Mouse (Mus musculus) megakaryocyte, embryonic 14.5 days (primary cell): Measurements from ENCODE around the gene Scoc.

ENCODE experiments used
- FLI1 ChIP-seq: IDR thresholded peaks from 2 replicates; pipeline ENCODE4 v1.6.1; 2012; ENCODE audit warnings: low read length, inconsistent platforms, mixed read lengths
- GATA1 ChIP-seq: IDR thresholded peaks from 3 replicates; pipeline ENCODE4 v1.6.1; 2012; ENCODE audit warnings: mixed read lengths, low read length, inconsistent platforms, borderline replicate concordance

DNA sequence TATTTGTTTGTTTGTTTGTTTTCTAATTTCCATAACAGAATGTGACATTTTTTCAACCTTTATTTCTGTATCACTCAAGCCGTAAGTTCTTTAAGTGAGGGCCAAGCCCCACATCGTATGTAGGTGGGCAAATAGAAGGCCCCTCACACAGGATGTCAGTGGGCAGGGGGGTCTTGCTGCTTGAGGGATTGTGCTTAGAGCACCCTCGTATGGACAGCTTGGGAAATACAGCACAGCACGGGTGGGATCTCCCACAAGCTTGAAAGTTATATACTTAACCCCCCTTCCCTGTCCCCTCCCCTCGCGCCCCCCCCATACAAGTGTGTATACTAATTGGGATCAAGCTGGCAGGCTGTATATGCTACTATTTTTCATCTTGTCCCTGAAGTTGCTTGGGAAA lies 51.4 kb downstream of the Scoc start:
- TF ChIP-seq GATA1 (no peak), FLI1 (no peak)
